Mouse (Mus musculus): ENCODE results near the gene Tbc1d8.

DNA sequence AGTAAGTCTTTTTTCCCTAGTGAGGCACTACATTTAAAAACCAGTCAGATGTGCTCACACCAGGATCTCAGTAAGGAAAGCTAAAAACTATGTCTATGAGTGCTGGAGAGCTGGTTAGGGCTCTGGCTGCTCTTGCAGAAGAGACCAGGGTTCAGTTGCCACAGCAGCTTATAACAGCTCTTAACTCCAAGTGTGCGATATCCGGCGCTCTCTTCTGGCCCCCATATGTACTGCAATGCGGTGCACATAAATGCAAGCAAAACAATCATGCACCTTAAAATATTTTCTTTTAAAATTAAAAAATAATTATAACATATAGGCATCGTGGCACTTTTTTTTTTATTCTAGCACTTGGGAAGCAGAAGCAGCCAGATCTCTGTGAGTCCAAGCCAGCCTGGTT is 49.5 kb downstream of the Tbc1d8 start:
- no peak for TF ChIP-seq POLR2A (IDR thresholded peaks at IDR 0.05; ENCODE audit: borderline replicate concordance, control insufficient read depth, low read depth, low read length)
- no peak for TF ChIP-seq CTCF (IDR thresholded peaks at IDR 0.05; ENCODE audit: control insufficient read depth, insufficient read depth, low read length)
